Mouse (Mus musculus): Measurements from ENCODE around the gene Tbcel. TPM values are rescaled to one million over a fixed set of nuclear protein-coding genes. Genes with fewer than 3 reads are reported as not detected.

The Tbcel gene
- polyA plus RNA-seq, 1 experiment from 2014 or later = 4.5 TPM

- H3K9me3 ChIP-seq (replicated peaks) = no peaks in the 10 kb centered on the region
- no peak for ATAC-seq
- no peak overlapping the region for H3K27ac ChIP-seq
- no peaks in the 10 kb centered on the region for H3K27me3 ChIP-seq
- peaks cover 21% of the 10 kb centered on the region for H3K4me1 ChIP-seq
- 74% methylated on average over 4 of the region's 4 CpGs for WGBS
- H3K4me3 ChIP-seq = no peak overlapping the region
- no peak overlapping the region for H3K9ac ChIP-seq
- H3K4me2 ChIP-seq = no peak overlapping the region
- H3K36me3 ChIP-seq (ENCODE audit: poor library complexity, severe bottlenecking) = no peaks in the 10 kb centered on the region
These were observed 4.7 kb upstream of the Tbcel start for GRCm38 (mm10) chr9:42512312-42512711.

DNA sequence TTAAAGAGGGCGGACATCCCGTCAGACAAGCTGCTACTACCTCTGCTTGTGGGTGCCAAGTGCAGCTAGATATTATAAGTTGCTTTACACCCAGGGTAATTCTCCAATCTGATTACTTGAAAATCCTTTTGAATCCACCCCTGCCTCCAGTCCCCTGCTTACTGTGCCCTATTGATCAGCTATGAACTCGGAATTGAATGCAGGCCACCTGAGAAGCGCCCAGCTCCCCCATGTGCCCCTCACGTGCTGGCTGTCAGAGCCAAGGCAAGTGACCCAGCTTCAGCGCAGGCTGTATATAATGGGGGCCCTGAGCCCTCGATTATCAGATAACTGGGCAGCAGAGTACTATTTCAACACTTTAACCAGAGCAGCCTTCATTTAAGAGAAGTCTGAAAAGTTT is 626 bp upstream of the Tbcel start:
- Histone ChIP-seq H3K4me3 (no peak overlapping the region), H3K4me2 (no peak overlapping the region), H3K9ac (no peak overlapping the region), H3K27ac (no peak overlapping the region), H3K36me3 (ENCODE audit: poor library complexity, severe bottlenecking) (no peaks in the 10 kb centered on the region), H3K9me3 (replicated peaks) (no peaks in the 10 kb centered on the region), H3K27me3 (0 out of 2 replicates have a peak, but pooled peaks cover 4% of the 10 kb centered on the region), H3K4me1 (peaks cover 23% of the 10 kb centered on the region)
- ATAC-seq = no peak
- 63% methylated on average over 7 of the region's 7 CpGs for WGBS

GRCm38 (mm10) chr9:42507022-42507421 is 587 bp downstream of the Tbcel start:
- 89% methylated on average over 1 of the region's 1 CpGs for WGBS

DNA sequence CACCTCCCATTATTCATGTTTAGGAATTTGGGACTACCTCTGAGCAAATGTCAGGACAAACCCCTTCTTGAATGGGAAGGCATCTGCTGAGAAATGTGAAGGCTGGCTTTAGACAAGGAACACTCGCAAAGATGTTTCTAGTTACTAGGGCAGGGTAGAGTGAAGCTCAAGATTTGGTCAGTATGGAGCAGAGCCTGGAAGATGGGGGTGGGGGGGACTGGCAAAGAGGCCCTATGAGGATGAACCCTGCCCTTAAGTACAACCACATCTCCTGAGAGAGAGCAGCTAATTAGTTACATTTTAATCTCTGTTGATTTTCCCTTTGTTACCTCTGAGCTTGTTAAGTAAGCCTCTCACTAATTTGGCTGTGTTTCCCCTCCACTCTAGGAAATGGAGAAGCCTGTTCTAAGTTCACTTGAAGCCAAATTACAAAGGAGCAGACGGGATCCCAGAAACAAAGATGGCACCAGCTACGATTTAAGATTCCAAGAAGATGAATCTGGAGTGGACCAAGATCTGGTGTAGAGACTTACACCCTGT is 2.6 kb downstream of the Tbcel start:
- Histone ChIP-seq H3K9ac (no peak overlapping the region), H3K4me3 (no peak overlapping the region), H3K27me3 (0 out of 2 replicates have a peak, but pooled peaks cover 4% of the 10 kb centered on the region), H3K27ac (no peak overlapping the region), H3K9me3 (replicated peaks) (no peaks in the 10 kb centered on the region), H3K4me1 (peaks cover 16% of the 10 kb centered on the region), H3K4me2 (no peak overlapping the region), H3K36me3 (ENCODE audit: poor library complexity, severe bottlenecking) (no peaks in the 10 kb centered on the region)
- WGBS = 29% methylated on average over 3 of the region's 3 CpGs
- no peak for ATAC-seq

More at GRCm38 (mm10) chr9:42507022-42507421, 587 bp downstream of the Tbcel start:
- Histone ChIP-seq H3K9me3 (replicated peaks) (no peaks in the 10 kb centered on the region), H3K27me3 (0 out of 2 replicates have a peak, but pooled peaks cover 4% of the 10 kb centered on the region), H3K4me3 (no peak overlapping the region), H3K4me2 (no peak overlapping the region), H3K27ac (no peak overlapping the region), H3K4me1 (peaks cover 16% of the 10 kb centered on the region), H3K9ac (no peak overlapping the region), H3K36me3 (ENCODE audit: poor library complexity, severe bottlenecking) (no peaks in the 10 kb centered on the region)
- no peak for ATAC-seq

GRCm38 (mm10) chr9:42504559-42504958 is 3.0 kb downstream of the Tbcel start:
- no peaks in the 10 kb centered on the region for H3K9me3 ChIP-seq (replicated peaks)
- no peaks in the 10 kb centered on the region for H3K36me3 ChIP-seq (ENCODE audit: poor library complexity, severe bottlenecking)
- H3K27me3 ChIP-seq = 0 out of 2 replicates have a peak, but pooled peaks cover 4% of the 10 kb centered on the region
- H3K4me1 ChIP-seq = peaks cover 16% of the 10 kb centered on the region
- ATAC-seq = no peak
- H3K4me3 ChIP-seq = no peak overlapping the region
- H3K9ac ChIP-seq = no peak overlapping the region
- WGBS = 47% methylated on average over 11 of the region's 11 CpGs
- H3K4me2 ChIP-seq = no peak overlapping the region
- no peak overlapping the region for H3K27ac ChIP-seq

GRCm38 (mm10) chr9:42503709-42504108 is 3.9 kb downstream of the Tbcel start:
- Histone ChIP-seq H3K27ac (no peak overlapping the region), H3K9me3 (replicated peaks) (no peaks in the 10 kb centered on the region), H3K9ac (no peak overlapping the region), H3K27me3 (0 out of 2 replicates have a peak, but pooled peaks cover 4% of the 10 kb centered on the region), H3K4me1 (peaks cover 16% of the 10 kb centered on the region), H3K36me3 (ENCODE audit: poor library complexity, severe bottlenecking) (no peaks in the 10 kb centered on the region), H3K4me3 (no peak overlapping the region), H3K4me2 (no peak overlapping the region)
- WGBS = 84% methylated on average over 4 of the region's 4 CpGs
- ATAC-seq = no peak

GRCm38 (mm10) chr9:42496296-42496695 is 11.3 kb downstream of the Tbcel start:
- Histone ChIP-seq H3K4me2 (no peak overlapping the region), H3K4me1 (peaks cover 8% of the 10 kb centered on the region), H3K27me3 (no peaks in the 10 kb centered on the region), H3K36me3 (ENCODE audit: poor library complexity, severe bottlenecking) (no peaks in the 10 kb centered on the region), H3K4me3 (no peak overlapping the region), H3K9ac (no peak overlapping the region), H3K27ac (no peak overlapping the region), H3K9me3 (replicated peaks) (peaks cover 11% of the 10 kb centered on the region)
- 87% methylated on average over 2 of the region's 2 CpGs for WGBS
- no peak for ATAC-seq

DNA sequence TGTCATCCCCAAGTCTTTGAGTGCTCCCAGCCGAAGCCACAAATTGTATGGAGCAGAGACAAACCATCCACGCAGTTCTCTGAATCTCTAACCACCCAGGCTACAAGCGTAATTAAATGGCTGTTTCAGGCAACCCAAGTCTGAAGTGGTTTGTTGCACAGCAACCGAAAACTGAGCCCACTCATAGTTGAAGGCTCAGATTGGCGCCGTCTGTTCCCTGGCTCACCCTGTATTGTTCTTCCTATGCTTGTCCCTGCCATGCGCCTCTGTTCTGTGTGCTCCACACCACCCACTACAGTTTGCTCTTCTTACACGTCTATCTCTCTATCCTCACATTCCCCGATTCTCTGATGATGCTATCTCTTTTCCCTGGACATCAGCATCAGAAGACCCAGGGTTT is 15.8 kb downstream of the Tbcel start:
- Histone ChIP-seq H3K9me3 (replicated peaks) (peaks cover 7% of the 10 kb centered on the region), H3K27ac (no peak overlapping the region), H3K36me3 (ENCODE audit: poor library complexity, severe bottlenecking) (no peaks in the 10 kb centered on the region), H3K4me3 (no peak overlapping the region), H3K9ac (no peak overlapping the region), H3K27me3 (no peaks in the 10 kb centered on the region), H3K4me2 (no peak overlapping the region), H3K4me1 (peaks cover 16% of the 10 kb centered on the region)
- 69% methylated on average over 9 of the region's 9 CpGs for WGBS
- peak; percentile 76 for ATAC-seq

- Histone ChIP-seq H3K27me3 (no peaks in the 10 kb centered on the region), H3K36me3 (ENCODE audit: poor library complexity, severe bottlenecking) (no peaks in the 10 kb centered on the region), H3K27ac (no peak overlapping the region), H3K4me2 (no peak overlapping the region), H3K9ac (no peak overlapping the region), H3K9me3 (replicated peaks) (no peaks in the 10 kb centered on the region), H3K4me1 (peaks cover 16% of the 10 kb centered on the region), H3K4me3 (no peak overlapping the region)
- WGBS = 81% methylated on average over 16 of the region's 16 CpGs
- no peak for ATAC-seq
These were observed 16.8 kb downstream of the Tbcel start for GRCm38 (mm10) chr9:42490589-42491382.

DNA sequence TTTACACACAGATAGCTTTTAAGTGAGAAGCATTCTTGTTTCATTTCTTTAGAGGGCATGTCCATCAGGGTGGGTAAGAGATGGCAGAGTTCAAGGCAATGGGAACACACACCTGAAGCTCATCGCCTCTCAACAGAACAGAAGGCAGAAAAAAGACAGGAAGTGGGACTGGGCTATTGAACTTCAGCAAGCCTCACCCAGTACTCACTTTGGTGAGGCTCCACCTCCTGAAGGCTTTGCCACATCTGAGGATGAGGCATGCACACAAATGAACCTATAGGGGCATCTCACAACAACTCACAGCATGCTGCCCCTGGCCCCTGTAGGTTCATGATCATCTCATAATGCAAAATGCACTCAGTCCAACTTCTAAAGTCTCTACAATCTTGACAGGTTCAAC is 19.5 kb downstream of the Tbcel start:
- no peak overlapping the region for H3K4me2 ChIP-seq
- 91% methylated on average over 1 of the region's 1 CpGs for whole genome bisulfite sequencing

DNA sequence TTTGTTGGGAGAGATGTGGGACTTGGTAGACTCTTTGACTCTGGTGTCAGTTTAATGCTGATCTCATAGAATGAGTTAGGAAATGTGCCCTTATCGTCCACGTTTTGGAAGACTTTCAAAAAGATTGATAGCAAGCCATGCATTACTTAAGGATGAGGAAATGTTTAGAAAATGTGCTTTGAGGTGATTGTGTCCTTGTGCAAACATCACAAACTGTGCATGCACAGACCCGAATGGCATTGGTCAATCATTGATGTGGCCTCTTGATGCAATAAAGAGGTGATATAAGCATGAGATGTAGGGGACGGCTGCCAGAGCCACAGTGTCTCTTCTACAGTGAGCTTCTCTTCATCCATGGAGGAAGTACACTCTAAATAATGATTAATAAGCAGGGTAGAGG is 20.7 kb downstream of the Tbcel start:
- Histone ChIP-seq H3K4me2 (no peak overlapping the region), H3K27me3 (no peaks in the 10 kb centered on the region), H3K27ac (no peak overlapping the region), H3K9me3 (replicated peaks) (no peaks in the 10 kb centered on the region), H3K9ac (no peak overlapping the region), H3K4me1 (peaks cover 14% of the 10 kb centered on the region), H3K36me3 (ENCODE audit: poor library complexity, severe bottlenecking) (no peaks in the 10 kb centered on the region), H3K4me3 (no peak overlapping the region)
- no peak for ATAC-seq
- 88% methylated on average over 4 of the region's 4 CpGs for WGBS

More for the DNA sequence above, 19.5 kb downstream of the Tbcel start:
- no peaks in the 10 kb centered on the region for H3K36me3 ChIP-seq (ENCODE audit: poor library complexity, severe bottlenecking)
- H3K4me1 ChIP-seq = peaks cover 16% of the 10 kb centered on the region
- no peaks in the 10 kb centered on the region for H3K9me3 ChIP-seq (replicated peaks)
- no peak overlapping the region for H3K4me3 ChIP-seq
- H3K27ac ChIP-seq = no peak overlapping the region
- H3K9ac ChIP-seq = no peak overlapping the region
- no peaks in the 10 kb centered on the region for H3K27me3 ChIP-seq
- ATAC-seq = no peak

DNA sequence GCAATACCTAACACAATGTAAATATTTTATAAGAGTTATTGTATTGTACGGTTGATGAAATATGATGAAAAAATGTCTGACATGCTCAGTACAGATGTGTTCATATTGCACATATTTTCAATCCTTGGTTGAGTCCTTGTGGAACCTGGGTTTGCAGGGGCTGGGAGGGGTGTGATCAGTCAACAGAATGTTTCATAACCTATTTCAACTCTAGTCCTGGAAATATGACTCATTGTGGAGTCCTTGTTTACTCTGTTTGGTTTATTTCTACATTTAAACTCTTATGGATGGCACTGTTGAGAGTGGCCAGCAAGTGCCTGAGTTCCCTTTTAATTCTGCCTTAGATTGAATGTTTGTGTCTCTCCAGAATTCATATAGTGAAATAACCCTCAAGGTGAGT is 22.9 kb downstream of the Tbcel start:
- H3K9ac ChIP-seq = no peak overlapping the region
- no peaks in the 10 kb centered on the region for H3K27me3 ChIP-seq
- H3K9me3 ChIP-seq (replicated peaks) = no peaks in the 10 kb centered on the region
- no peak overlapping the region for H3K4me3 ChIP-seq
- no peaks in the 10 kb centered on the region for H3K4me1 ChIP-seq
- no peaks in the 10 kb centered on the region for H3K36me3 ChIP-seq (ENCODE audit: poor library complexity, severe bottlenecking)
- H3K4me2 ChIP-seq = no peak overlapping the region
- WGBS = 97% methylated on average over 1 of the region's 1 CpGs
- no peak overlapping the region for H3K27ac ChIP-seq
- no peak for ATAC-seq

All from forebrain, embryonic 13.5 days (tissue).